Mouse (Mus musculus) layer of hippocampus, postnatal 10 days (tissue): ENCODE measurements around the gene Alg12. TPM values are rescaled to one million over a fixed set of nuclear protein-coding genes. Genes with fewer than 3 reads are reported as not detected.
"Not testable (repeated sequence)": the region's sequence is repeated elsewhere in the genome, so short reads cannot be mapped to it uniquely, and the experiment has no call there.

Experiments
- DNase-seq, 2 experiments: peaks; one replicate each; pipeline ENCODE4 v3.0.0; 2021; ENCODE audit warnings: low spot score in 2 of 2
- total RNA-seq, 2 experiments: library from RNA; stranded (reverse); gene quantifications; 2 replicates each; pipeline ENCODE4 v1.2.3; 2021

The Alg12 gene
- total RNA-seq, 2 experiments from 2014 or later, result 9.8 to 10.3 TPM

DNA sequence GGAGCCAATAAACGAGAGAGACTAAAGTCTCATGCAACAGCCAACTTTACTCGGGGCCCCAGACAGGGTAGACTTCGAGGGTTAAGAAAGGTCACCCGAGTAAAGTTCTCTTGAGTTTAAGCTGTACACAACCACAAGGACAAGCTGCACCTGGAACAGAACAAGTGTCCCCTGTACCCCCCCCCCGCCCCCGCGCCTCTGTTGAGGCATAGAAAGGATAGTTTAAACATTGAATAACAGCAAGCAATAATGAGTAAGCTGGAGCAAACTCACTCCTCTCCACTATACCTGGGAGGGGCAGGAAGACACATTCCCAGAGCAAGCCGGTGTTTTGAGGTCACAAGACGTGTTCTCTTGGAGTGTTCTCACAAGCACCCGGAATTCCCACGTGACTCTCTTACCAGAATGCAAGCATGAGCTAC, 19.2 kb downstream of the Alg12 start:
- DNase-seq, result no peak

DNA sequence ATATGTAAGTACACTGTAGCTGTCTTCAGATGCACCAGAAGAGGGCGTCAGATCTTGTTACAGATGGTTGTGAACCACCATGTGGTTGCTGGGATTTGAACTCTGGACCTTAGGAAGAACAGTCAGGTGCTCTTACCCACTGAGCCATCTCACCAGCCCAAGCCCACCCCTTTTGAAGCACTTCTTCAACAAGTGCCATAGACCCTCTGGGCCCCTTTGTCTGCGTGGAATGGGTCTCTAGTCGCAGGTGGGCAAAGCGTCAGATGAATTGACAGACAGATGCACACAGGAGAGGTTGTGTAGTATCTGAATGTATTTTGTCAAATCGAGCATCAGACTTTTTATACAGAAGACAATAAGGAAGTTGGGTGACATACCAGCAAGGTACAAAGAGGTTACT, 24.4 kb downstream of the Alg12 start:
- DNase-seq, result not testable (repeated sequence)

DNA sequence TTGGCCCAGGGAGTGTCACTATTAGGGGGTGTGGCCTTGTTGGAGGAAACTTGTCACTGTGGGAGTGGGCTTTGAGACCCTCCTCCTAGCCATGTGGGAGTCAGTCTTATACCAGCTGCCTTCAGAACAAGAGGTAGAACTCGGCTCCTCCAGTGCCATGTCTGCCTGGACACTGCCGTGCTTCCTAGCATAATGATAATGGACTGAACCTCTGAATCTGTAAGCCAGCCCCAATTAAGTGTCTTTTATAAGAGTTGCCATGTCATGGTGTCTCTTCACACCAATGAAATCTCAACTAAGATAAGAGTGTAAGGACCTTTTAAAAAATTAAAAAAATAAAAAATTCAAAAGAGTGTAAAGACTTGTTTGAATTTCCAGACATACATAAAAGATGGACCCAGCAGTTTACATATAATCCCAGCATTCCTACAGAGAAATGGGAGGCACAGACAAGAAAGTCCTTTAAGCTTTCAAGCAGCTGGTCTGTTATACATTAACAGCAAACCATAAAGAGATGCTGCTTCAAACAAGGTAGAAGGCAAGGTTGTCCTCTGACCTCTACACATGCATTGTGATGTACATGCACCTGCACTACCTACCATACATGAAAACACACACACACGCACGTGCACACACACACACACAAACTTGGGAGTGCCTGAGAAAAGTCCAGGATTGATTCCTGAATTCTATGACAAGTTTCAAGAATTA, 26.8 kb downstream of the Alg12 start:
- DNase-seq, result no peak

DNA sequence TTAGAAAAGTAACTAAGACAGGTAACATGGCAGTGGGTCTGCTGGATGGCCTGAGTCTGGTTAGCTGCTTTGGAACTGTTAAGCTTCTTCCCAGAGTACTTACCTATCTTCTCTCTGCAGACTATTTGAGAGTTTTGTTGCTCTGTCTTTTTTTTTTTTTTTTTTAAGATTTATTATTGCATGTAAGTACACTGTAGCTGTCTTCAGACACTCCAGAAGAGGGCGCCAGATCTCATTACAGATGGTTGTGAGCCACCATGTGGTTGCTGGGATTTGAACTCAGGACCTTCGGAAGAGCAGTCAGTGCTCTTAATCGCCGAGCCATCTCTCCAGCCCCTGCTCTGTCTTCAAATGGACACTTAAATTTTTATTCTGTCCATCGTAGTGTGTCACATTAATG, 44.5 kb downstream of the Alg12 start:
- not testable (repeated sequence) for DNase-seq

DNA sequence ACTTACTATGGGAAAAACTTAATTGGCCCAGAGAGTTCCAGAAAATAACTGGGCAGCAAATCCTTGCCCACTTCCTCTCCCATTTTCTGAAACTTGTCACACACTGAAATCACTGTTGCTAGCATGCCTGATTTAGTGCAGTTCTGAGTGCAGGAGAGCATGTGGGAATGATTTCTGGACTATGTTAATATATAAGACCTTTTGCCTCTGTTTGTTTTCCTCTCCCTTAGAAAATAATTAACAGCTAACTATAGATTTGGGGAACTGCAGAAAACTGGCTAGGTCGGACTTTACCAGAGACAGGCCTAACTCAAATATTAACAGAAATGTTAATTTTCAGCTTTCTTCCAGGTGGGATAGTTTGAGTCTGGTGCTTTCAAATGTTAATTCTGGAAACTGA, 50.6 kb downstream of the Alg12 start:
- no peak for DNase-seq

DNA sequence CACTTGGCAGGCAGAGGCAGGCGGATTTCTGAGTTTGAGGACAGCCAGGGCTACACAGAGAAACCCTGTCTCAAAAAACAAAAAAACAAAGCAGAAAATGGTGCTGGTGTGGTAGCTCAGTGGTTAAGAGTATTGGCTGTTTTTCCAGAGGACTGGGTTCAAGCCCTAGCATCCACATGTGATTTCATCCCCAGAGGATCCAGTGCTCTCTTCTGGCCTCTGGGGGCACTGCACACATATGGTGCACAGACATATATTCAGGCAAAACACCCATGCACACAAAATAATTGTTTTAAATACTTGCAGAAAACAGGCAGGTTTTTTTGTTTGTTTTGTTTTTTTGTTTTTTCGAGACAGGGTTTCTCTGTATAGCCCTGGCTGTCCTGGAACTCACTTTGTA, 53.0 kb downstream of the Alg12 start:
- not testable (repeated sequence) for DNase-seq

DNA sequence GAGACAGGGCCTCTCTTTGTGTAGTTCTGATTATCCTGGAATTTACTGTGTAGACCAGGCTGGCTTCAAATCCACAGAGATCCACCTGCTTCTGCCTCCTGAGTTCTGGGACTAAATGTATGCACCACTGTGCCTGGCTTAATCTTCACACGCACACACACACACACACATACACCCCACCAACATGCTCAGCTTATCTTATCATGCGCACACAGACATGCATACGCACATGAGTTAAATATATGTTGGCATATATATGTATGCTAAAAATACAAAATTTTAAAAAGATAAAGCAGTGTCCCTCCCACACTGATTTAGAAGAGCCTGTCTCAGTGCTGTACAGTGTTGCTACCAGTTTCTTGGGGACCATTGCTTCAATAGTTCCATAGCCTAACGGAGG, 57.6 kb downstream of the Alg12 start:
- DNase-seq, result no peak

DNA sequence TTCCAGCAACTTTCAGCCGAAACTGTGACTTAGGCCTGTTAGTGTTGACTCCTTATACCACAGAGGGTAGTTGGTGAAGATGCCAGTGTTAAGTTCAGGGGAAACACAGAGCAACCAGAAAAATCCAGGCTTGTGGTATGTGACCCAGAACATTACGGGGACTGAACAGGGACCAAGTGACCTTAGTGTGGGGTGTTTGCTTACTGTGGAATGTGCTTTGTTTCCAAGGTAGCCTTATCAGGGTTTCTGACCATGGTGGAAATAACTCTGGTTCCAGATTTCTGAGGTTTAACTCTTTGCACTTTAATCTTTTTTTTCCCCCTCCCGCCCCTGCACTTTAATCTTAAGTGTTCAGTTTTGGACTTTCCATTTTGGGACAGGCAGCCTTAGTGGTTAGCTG, 61.1 kb downstream of the Alg12 start:
- no peak for DNase-seq

DNA sequence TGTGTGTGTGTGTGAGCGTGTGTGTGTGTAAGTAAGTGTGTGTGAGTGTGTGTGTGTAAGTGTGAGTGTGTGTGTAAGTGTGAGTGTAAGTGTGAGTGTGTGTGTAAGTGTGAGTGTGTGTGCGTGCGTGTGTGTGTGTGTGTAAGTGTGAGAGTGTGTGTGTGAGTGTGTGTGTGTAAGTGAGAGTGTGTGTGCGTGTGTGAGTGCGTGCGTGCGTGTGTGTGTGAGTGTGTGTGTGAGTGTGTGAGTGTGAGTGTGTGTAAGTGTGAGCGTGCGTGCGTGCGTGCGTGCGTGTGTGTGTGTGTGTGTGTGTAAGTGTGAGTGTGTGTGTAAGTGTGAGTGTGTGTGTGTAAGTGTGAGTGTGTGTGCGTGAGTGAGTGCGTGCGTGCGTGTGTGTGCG, 63.4 kb downstream of the Alg12 start:
- DNase-seq, result no peak

Other genes starting within 250 kb of the Alg12 start
- gene Zdhhc25, start 219.0 kb downstream of the Alg12 start, total RNA-seq, result not detected
- 10 to 100 TPM; 51.7 to 58.7 TPM for gene Brd1, start 85.1 kb downstream of the Alg12 start, total RNA-seq
- gene Zbed4, start 67.7 kb downstream of the Alg12 start, total RNA-seq, result 10 to 100 TPM; 14.6 to 17.2 TPM
- 10 to 100 TPM; 19.8 to 20.5 TPM for gene Creld2, start 328 bp upstream of the Alg12 start, total RNA-seq
- 10 to 100 TPM; 35.7 to 39.5 TPM for gene Pim3, start 42.9 kb upstream of the Alg12 start, total RNA-seq
- gene Ttll8, start 135.1 kb upstream of the Alg12 start, total RNA-seq, result 1 to 10 TPM; 3.1 to 3.5 TPM
- 100 to 1,000 TPM; 138 to 141 TPM for gene Mlc1, start 159.7 kb upstream of the Alg12 start, total RNA-seq
- gene Mov10l1, start 163.6 kb upstream of the Alg12 start, total RNA-seq, result not detected
- gene Panx2, start 240.4 kb upstream of the Alg12 start, total RNA-seq, result 100 to 1,000 TPM; 119 to 121 TPM